Mouse (Mus musculus): Measurements from ENCODE around the gene Phf5a. TPM values are rescaled to one million over a fixed set of nuclear protein-coding genes. Genes with fewer than 3 reads are reported as not detected.

The Phf5a gene
- polyA plus RNA-seq (2017; shearing (Covaris generic)), result 86.7 TPM

GRCm38 (mm10) chr15:81871604-81872261 lies at the start of gene Phf5a:
Gene Phf5a (minus strand): TSS chr15:81871911.

GRCm38 (mm10) chr15:81872262-81873136 lies 788 bp upstream of the Phf5a start, which contains the start of gene Aco2:
Gene Aco2 (plus strand): TSS chr15:81872309.

GRCm38 (mm10) chr15:81858517-81859329 lies 13.0 kb downstream of the Phf5a start, which contains the start of gene Tob2:
Gene Tob2 (minus strand): TSS chr15:81858796.

Other genes with a start within 250 kb of the Phf5a start
- 42.5 TPM for gene L3mbtl2, start 208.0 kb downstream of the Phf5a start, polyA plus RNA-seq (2017; shearing (Covaris generic))
- 3.9 TPM for gene Chadl, start 174.6 kb downstream of the Phf5a start, polyA plus RNA-seq (2017; shearing (Covaris generic))
- gene Zc3h7b, start 126.9 kb downstream of the Phf5a start, polyA plus RNA-seq (2017; shearing (Covaris generic)), result 5.7 TPM
- gene Rangap1, start 126.4 kb downstream of the Phf5a start, polyA plus RNA-seq (2017; shearing (Covaris generic)), result 88.9 TPM
- 22.9 TPM for gene Tef, start 69.5 kb downstream of the Phf5a start, polyA plus RNA-seq (2017; shearing (Covaris generic))
- 86.1 TPM for gene Tob2, start 13.1 kb downstream of the Phf5a start, polyA plus RNA-seq (2017; shearing (Covaris generic))
- gene Aco2, start 398 bp upstream of the Phf5a start, polyA plus RNA-seq (2017; shearing (Covaris generic)), result 149 TPM
- 52.2 TPM for gene Polr3h, start 54.3 kb upstream of the Phf5a start, polyA plus RNA-seq (2017; shearing (Covaris generic))
- gene Csdc2, start 64.8 kb upstream of the Phf5a start, polyA plus RNA-seq (2017; shearing (Covaris generic)), result not detected
- 13.7 TPM for gene Pmm1, start 89.0 kb upstream of the Phf5a start, polyA plus RNA-seq (2017; shearing (Covaris generic))
- gene 1700029P11Rik, start 108.6 kb upstream of the Phf5a start, polyA plus RNA-seq (2017; shearing (Covaris generic)), result not detected
- 80.5 TPM for gene Xrcc6, start 115.9 kb upstream of the Phf5a start, polyA plus RNA-seq (2017; shearing (Covaris generic))
- gene Desi1, start 162.0 kb upstream of the Phf5a start, polyA plus RNA-seq (2017; shearing (Covaris generic)), result 31.6 TPM
- gene Snu13, start 175.7 kb upstream of the Phf5a start, polyA plus RNA-seq (2017; shearing (Covaris generic)), result 179 TPM
- 0.06 TPM for gene 4930407I10Rik, start 187.2 kb upstream of the Phf5a start, polyA plus RNA-seq (2017; shearing (Covaris generic))
- not detected for gene Mei1, start 198.1 kb upstream of the Phf5a start, polyA plus RNA-seq (2017; shearing (Covaris generic))

All from inflammation-experienced regulatory T-cells, adult 16 weeks (primary cell).